Mouse (Mus musculus) olfactory bulb, adult 2 months (tissue): ENCODE results near the gene Micall1.

Experiments
- CTCF ChIP-seq: fragments of 200-500 bp; IDR thresholded peaks from 2 replicates; pipeline ENCODE4 v1.5.1; 2012; ENCODE audit warnings: low read depth, mild to moderate bottlenecking, low read length, moderate library complexity; ENCODE audit not compliant: insufficient read depth
- POLR2A ChIP-seq: fragments of 200-500 bp; IDR thresholded peaks from 2 replicates; pipeline ENCODE4 v1.6.1; 2012; ENCODE audit warnings: mild to moderate bottlenecking, low read depth, low read length, moderate library complexity; ENCODE audit not compliant: insufficient read depth

DNA sequence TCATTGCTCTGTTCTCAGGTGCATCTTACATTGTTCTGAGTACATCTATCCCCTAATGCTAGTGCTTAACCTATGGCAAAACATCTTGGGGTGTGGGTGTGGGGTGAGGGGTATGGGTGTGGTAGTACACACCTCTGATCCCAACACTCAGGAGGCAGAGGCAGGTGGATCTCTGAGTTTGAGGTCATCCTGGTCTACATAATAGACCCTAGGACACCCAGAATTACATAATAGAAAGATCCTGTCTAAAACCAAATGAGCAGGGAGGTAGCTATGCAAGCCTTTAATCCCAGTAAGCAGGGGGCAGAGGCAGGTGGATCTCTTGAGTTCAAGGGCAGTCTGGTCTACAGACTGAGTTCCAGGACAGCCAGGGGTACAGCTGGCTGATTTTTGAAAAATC, 34.9 kb upstream of the Micall1 start:
- TF ChIP-seq POLR2A, result no peak
- no peak for TF ChIP-seq CTCF
